Mouse (Mus musculus): Measurements from ENCODE around the gene Zfp282. TPM values are rescaled to one million over a fixed set of nuclear protein-coding genes. Genes with fewer than 3 reads are reported as not detected.

Gene Zfp282
- polyA plus RNA-seq, 1 experiment: 22.4 TPM

GRCm38 (mm10) chr6:47943021-47943691, 66.2 kb downstream of the Zfp282 start:
- TF ChIP-seq SRF (IDR thresholded peaks at IDR 0.05; ENCODE audit: control insufficient read depth, insufficient read length, low read depth) (no peak), USF1 (IDR thresholded peaks at IDR 0.05; ENCODE audit: low read depth) (no peak), TCF3 (IDR thresholded peaks at IDR 0.05; ENCODE audit: insufficient read length, low read depth) (no peak), CEBPB (IDR thresholded peaks at IDR 0.05; ENCODE audit: insufficient read depth, poor library complexity, severe bottlenecking) (no peak), E2F4 (IDR thresholded peaks at IDR 0.05; ENCODE audit: insufficient read depth) (no peak), TCF12 (IDR thresholded peaks at IDR 0.05; ENCODE audit: insufficient read depth, poor library complexity, severe bottlenecking) (no peak), POLR2A (IDR thresholded peaks at IDR 0.05; ENCODE audit: insufficient read length, low read depth) (no peak), POLR2AphosphoS2 (IDR thresholded peaks at IDR 0.05; ENCODE audit: insufficient read length, low read depth) (no peak)
- Histone ChIP-seq H3K4me3 (no peak overlapping the region), H3K79me2 (ENCODE audit: control insufficient read depth, insufficient read depth) (no peaks in the 10 kb centered on the region), H3K4me2 (ENCODE audit: low read depth) (no peak overlapping the region), H3ac (ENCODE audit: control insufficient read depth, insufficient read length) (no peak overlapping the region), H3K27me3 (ENCODE audit: control insufficient read depth, insufficient read depth, insufficient read length) (no peaks in the 10 kb centered on the region), H3K36me3 (ENCODE audit: control insufficient read depth, insufficient read depth) (no peaks in the 10 kb centered on the region)

GRCm38 (mm10) chr6:47943721-47944120, 66.7 kb downstream of the Zfp282 start:
- H3ac ChIP-seq (ENCODE audit: control insufficient read depth, insufficient read length): no peak overlapping the region
- no peak overlapping the region for H3K4me3 ChIP-seq
- TF ChIP-seq TCF3 (IDR thresholded peaks at IDR 0.05; ENCODE audit: insufficient read length, low read depth) (no peak), E2F4 (IDR thresholded peaks at IDR 0.05; ENCODE audit: insufficient read depth) (no peak), MAX (IDR thresholded peaks at IDR 0.05; ENCODE audit: low read depth) (no peak), CEBPB (IDR thresholded peaks at IDR 0.05; ENCODE audit: insufficient read depth, poor library complexity, severe bottlenecking) (no peak), POLR2A (IDR thresholded peaks at IDR 0.05; ENCODE audit: insufficient read length, low read depth) (no peak), MYOG (IDR thresholded peaks at IDR 0.05; ENCODE audit: control insufficient read depth in 1 of 3, insufficient read depth in 1 of 3, insufficient read length in 2 of 3, low read depth in 2 of 3) (no peak), POLR2AphosphoS2 (IDR thresholded peaks at IDR 0.05; ENCODE audit: insufficient read length, low read depth) (no peak), REST (IDR thresholded peaks at IDR 0.05; ENCODE audit: insufficient read depth, insufficient read length) (no peak), USF1 (IDR thresholded peaks at IDR 0.05; ENCODE audit: low read depth) (no peak), MYOD1 (IDR thresholded peaks at IDR 0.05; ENCODE audit: control insufficient read depth in 1 of 3, insufficient read length in 2 of 3, low read depth in 2 of 3) (no peak), TCF12 (IDR thresholded peaks at IDR 0.05; ENCODE audit: insufficient read depth, poor library complexity, severe bottlenecking) (no peak)
- no peaks in the 10 kb centered on the region for H3K79me2 ChIP-seq (ENCODE audit: control insufficient read depth, insufficient read depth)
- no peaks in the 10 kb centered on the region for H3K36me3 ChIP-seq (ENCODE audit: control insufficient read depth, insufficient read depth)
- no peak overlapping the region for H3K4me2 ChIP-seq (ENCODE audit: low read depth)
- no peaks in the 10 kb centered on the region for H3K27me3 ChIP-seq (ENCODE audit: control insufficient read depth, insufficient read depth, insufficient read length)

- no peaks in the 10 kb centered on the region for H3K79me2 ChIP-seq (ENCODE audit: control insufficient read depth, insufficient read depth)
- no peaks in the 10 kb centered on the region for H3K36me3 ChIP-seq (ENCODE audit: control insufficient read depth, insufficient read depth)
- no peak overlapping the region for H3ac ChIP-seq (ENCODE audit: control insufficient read depth, insufficient read length)
- no peak overlapping the region for H3K4me3 ChIP-seq
- no peak for TF ChIP-seq MYOD1 (IDR thresholded peaks at IDR 0.05; ENCODE audit: control insufficient read depth in 1 of 3, insufficient read length in 2 of 3, low read depth in 2 of 3)
- TF ChIP-seq REST (IDR thresholded peaks at IDR 0.05; ENCODE audit: insufficient read depth, insufficient read length): no peak
- TF ChIP-seq USF1 (IDR thresholded peaks at IDR 0.05; ENCODE audit: low read depth): no peak
- no peak for TF ChIP-seq POLR2AphosphoS2 (IDR thresholded peaks at IDR 0.05; ENCODE audit: insufficient read length, low read depth)
- no peak for TF ChIP-seq POLR2A (IDR thresholded peaks at IDR 0.05; ENCODE audit: insufficient read length, low read depth)
- H3K4me2 ChIP-seq (ENCODE audit: low read depth): no peak overlapping the region
- H3K27me3 ChIP-seq (ENCODE audit: control insufficient read depth, insufficient read depth, insufficient read length): no peaks in the 10 kb centered on the region
Observed at GRCm38 (mm10) chr6:47947388-47947787, 70.4 kb downstream of the Zfp282 start.

GRCm38 (mm10) chr6:47953191-47953726, 76.3 kb downstream of the Zfp282 start, which contains the start of gene Zfp956:
Zfp956 (plus strand) TSS chr6:47953390.
- Histone ChIP-seq H3ac (ENCODE audit: control insufficient read depth, insufficient read length) (no peak within 1 kb of the TSS), H3K36me3 (ENCODE audit: control insufficient read depth, insufficient read depth) (no peaks in the 10 kb centered on the region), H3K4me3 (peak within 1 kb of the TSS; percentile 54), H3K79me2 (ENCODE audit: control insufficient read depth, insufficient read depth) (no peaks in the 10 kb centered on the region), H3K4me2 (ENCODE audit: low read depth) (peak within 1 kb of the TSS; percentile 98), H3K27me3 (ENCODE audit: control insufficient read depth, insufficient read depth, insufficient read length) (no peaks in the 10 kb centered on the region)
- TF ChIP-seq SRF (IDR thresholded peaks at IDR 0.05; ENCODE audit: control insufficient read depth, insufficient read length, low read depth) (peak; percentile 33), POLR2A (IDR thresholded peaks at IDR 0.05; ENCODE audit: insufficient read length, low read depth) (peak; percentile 67), CEBPB (IDR thresholded peaks at IDR 0.05; ENCODE audit: insufficient read depth, poor library complexity, severe bottlenecking) (no peak)

GRCm38 (mm10) chr6:47954425-47954824, 77.4 kb downstream of the Zfp282 start:
- Histone ChIP-seq H3K79me2 (ENCODE audit: control insufficient read depth, insufficient read depth) (no peaks in the 10 kb centered on the region), H3K36me3 (ENCODE audit: control insufficient read depth, insufficient read depth) (no peaks in the 10 kb centered on the region), H3ac (ENCODE audit: control insufficient read depth, insufficient read length) (no peak overlapping the region), H3K4me3 (peak overlapping the region; percentile 54), H3K4me2 (ENCODE audit: low read depth) (no peak overlapping the region), H3K27me3 (ENCODE audit: control insufficient read depth, insufficient read depth, insufficient read length) (no peaks in the 10 kb centered on the region)
- TF ChIP-seq SRF (IDR thresholded peaks at IDR 0.05; ENCODE audit: control insufficient read depth, insufficient read length, low read depth) (no peak), MAX (IDR thresholded peaks at IDR 0.05; ENCODE audit: low read depth) (no peak), REST (IDR thresholded peaks at IDR 0.05; ENCODE audit: insufficient read depth, insufficient read length) (no peak), POLR2AphosphoS2 (IDR thresholded peaks at IDR 0.05; ENCODE audit: insufficient read length, low read depth) (no peak)
